Mouse (Mus musculus): ENCODE measurements around the gene Gm29797. TPM values are rescaled to one million over a fixed set of nuclear protein-coding genes. Genes with fewer than 3 reads are reported as not detected.
A peak's percentile ranks its signal among the peaks of the same experiment; 100 is the strongest.

Gm29797 gene
- total RNA-seq, 2 experiments from 2014 or later = not detected

DNA sequence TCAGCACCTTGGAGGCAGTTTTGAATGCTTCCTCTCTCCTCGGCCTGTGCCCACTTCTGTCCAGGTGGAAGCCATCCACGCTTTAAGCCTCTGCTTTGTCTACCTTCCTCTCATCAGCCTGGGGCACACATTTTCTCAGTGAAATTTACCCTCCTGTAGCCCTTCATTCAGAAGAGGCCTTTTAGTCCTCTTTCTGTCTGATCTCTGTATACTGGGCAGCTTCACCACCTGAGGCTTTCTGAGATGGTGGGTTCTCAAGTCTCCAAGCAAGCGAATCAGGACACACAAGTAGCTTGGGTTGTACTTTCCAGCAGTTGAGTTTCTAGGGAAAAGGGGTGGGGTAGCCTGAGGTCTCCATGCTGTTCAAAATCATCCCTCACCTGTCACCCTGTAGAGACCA, 35.5 kb downstream of the Gm29797 start:
- DNase-seq = no peak
- intact Hi-C loops (cut with DNase I) = no loop called here

DNA sequence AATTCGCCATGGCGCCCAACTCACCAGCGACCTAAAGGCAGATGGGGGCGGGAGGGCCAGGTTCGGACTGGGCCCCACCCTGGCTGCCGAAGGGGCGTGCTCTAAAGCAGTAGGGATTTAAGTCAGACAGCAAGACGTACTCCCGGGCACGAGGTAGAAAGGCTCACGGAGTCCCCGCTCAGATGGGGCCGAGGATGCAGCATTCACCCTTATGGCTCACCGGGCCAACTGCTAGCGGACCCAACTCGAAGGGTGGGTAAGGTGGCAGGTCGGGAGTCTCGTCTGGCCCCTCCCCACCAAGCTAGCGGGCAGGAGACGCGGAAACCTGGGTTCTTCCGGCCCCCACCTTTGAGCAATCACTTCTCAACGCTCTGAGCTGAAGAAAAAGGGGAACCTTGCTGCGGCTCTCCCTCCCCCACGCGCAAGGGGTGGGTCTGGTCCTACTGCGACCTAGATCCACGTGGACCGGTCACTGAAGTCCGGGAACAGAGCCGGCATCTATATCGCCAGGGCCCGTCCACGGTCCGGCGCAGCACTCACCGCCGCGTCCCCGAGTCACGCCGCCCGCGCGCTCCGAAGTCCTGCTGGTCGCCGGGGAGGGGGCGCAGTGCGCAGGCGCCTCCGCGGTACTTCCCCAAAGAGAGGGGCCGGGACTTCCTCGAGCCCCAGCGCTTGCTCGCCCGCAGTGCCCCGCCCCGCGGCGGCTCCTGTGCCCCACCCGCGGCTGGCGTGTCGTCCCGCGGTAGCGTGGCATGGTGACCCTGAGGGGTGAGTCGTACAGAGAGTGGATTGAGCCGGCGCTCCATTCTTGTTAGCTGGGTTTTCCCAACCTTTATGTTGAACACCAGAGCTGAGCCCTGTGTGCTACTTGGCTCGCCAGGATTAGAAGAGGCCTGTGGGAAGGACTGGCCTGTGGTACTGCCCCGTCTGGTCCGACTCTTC, 36.8 kb downstream of the Gm29797 start, which contains the start of gene Rgs19:
Gene Rgs19 (minus strand): TSS at position 639 of the 942 bp plus-strand sequence.
- intact Hi-C loops (cut with DNase I) = no loop called here
- peak; percentile 83 to 88 for DNase-seq

DNA sequence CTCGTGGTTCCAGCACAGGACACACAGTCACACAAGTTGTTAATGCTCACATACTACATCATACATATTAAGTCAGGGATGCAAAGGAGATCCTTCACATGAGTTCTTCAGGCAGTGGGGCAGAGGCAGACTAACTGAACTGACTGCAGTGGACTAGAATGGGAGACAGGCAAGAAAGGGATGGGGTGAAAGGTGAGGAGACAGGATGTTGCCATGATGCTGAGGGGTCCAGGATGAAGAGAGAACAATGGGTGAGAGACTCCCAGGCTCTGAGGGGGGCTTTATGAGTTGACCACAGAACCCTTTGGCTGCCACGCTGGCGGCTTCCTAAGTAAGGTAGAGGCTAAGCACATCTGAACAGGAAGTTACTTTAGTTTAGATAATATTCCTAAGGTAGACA, 37.7 kb downstream of the Gm29797 start:
- DNase-seq = no peak
- intact Hi-C loops (cut with DNase I) = no loop called here

DNA sequence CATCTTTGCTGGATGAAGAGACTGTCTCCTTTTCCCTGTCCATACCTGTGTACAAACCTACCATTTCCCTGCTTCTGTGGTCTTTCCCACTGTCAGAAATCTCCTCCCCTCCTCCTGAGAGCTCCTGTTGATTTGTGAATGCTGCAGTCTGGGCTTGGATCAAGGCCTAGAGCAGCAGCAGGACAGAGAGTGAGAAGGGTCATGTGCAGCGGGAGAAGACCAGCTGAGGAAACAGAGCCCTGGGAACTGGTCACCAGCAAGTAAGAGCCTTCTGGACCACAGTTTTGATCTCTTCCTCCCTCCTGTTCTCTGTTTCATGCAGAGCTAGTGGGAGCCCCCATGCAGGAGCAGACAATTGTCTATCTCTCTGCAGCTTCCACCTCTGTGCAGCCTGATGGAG, 38.9 kb downstream of the Gm29797 start:
- DNase-seq = no peak
- intact Hi-C loops (cut with DNase I) = no loop called here

DNA sequence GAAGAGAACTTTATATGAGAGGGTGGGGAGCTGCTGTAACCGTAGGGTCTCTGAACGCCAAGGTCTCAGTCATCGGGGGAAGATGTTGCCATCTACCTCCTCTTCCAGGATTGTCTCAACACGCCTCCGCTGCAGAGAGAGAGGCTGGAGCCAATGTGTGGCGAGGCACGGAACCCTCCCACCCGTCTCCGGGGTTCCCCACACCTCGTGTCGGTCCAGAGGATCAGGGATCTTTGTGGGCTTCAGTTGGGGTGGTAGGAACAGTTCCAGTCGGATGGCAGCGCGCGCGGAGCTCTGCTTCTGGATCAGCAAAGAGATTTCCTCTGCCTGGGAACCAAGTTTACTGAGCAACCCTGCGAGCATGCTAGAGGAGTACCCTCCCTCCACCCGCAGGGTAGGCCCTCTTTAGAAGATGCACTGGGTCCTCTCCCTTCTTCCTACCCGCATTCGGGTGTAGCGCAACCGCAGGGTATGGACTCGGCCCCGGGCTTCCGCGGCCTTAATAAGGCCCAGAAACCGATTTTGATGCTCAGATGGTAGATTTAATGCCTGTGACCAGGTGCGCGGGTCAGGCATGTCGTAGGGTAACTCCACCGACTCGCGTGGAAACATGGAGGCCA, 40.1 kb downstream of the Gm29797 start:
- intact Hi-C loops (cut with DNase I) = no loop called here
- DNase-seq = no peak

DNA sequence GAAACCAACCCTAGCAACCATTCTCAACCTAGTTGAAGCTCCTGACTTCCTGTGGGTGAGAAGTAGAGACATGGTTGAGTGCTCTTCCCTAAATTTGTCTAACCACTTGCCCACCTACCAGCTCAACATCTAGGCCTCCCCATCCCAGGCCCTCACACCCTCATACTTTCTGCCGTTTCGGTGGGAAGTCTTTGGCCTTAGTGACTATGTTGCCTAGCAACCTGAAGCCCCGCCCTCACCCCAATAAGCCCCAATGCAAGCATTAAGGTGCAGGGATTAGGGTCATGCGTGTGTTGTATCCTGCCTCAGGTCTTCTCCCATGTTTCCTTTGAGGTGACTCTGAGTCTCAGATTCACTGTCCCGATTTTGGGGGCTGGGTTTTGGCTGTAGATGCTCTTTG, 41.4 kb downstream of the Gm29797 start, which contains the start of gene Lkaaear1:
Gene Lkaaear1 (minus strand): TSS at position 202 of the 400 bp plus-strand sequence.
- intact Hi-C loops (cut with DNase I) = no loop called here
- no peak for DNase-seq

DNA sequence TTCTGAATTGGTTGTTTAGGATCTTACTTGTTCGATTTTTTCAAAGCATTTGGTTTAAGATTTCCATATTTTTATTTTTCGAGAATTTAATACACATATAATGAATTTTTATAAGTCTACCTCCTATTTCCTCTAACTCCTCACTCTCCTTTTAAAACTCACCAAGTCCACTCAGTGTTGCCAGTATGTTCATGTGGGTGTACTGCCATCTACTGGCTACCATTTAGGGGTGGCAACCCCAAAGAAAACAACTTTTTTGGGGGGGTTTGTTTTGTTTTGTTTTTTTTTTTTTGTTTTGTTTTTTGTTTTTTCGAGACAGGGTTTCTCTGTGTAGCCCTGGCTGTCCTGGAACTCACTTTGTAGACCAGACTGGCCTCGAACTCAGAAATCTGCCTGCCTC, 49.8 kb downstream of the Gm29797 start:
- intact Hi-C loops (cut with DNase I) = loop anchor here (5.0 kb wide), 1 partner anchor 84 kb away; no protein-coding TSS in a partner anchor
- no peak for DNase-seq

Other genes starting within 250 kb of the Gm29797 start
- 10 to 100 TPM; 13.8 to 14.4 TPM for gene Zbtb46, start 197.6 kb upstream of the Gm29797 start, total RNA-seq (2021)
- not detected for gene Abhd16b, start 163.8 kb upstream of the Gm29797 start, total RNA-seq (2021)
- 10 to 100 TPM; 63.4 to 68.9 TPM for gene Tpd52l2, start 159.9 kb upstream of the Gm29797 start, total RNA-seq (2021)
- gene Dnajc5, start 136.5 kb upstream of the Gm29797 start, total RNA-seq (2021) = 10 to 100 TPM; 81.4 to 83.8 TPM
- 10 to 100 TPM; 41.0 to 47.0 TPM for gene Uckl1, start 72.1 kb upstream of the Gm29797 start, total RNA-seq (2021)
- 10 to 100 TPM; 30.9 to 37.1 TPM for gene Prpf6, start 65.2 kb upstream of the Gm29797 start, total RNA-seq (2021)
- gene Zfp512b, start 64.2 kb upstream of the Gm29797 start, total RNA-seq (2021) = 10 to 100 TPM; 20.4 to 27.3 TPM
- gene Samd10, start 57.8 kb upstream of the Gm29797 start, total RNA-seq (2021) = 1 to 10 TPM; 1.8 to 2.1 TPM
- gene Sox18, start 14.6 kb downstream of the Gm29797 start, total RNA-seq (2021) = 10 to 100 TPM; 73.4 to 77.1 TPM
- 1 to 10 TPM; 6.4 to 8.7 TPM for gene Tcea2, start 23.3 kb downstream of the Gm29797 start, total RNA-seq (2021)
- 1 to 10 TPM; 7.2 to 8.1 TPM for gene Rgs19, start 36.9 kb downstream of the Gm29797 start, total RNA-seq (2021)
- not detected for gene Lkaaear1, start 41.4 kb downstream of the Gm29797 start, total RNA-seq (2021)
- gene Oprl1, start 58.0 kb downstream of the Gm29797 start, total RNA-seq (2021) = not detected
- not detected for gene Myt1, start 106.3 kb downstream of the Gm29797 start, total RNA-seq (2021)
- gene Pcmtd2, start 180.8 kb downstream of the Gm29797 start, total RNA-seq (2021) = 10 to 100 TPM; 43.4 to 61.5 TPM
- gene Polr3k, start 207.3 kb downstream of the Gm29797 start, total RNA-seq (2021) = 10 to 100 TPM; 10.9 to 11.0 TPM